Mouse (Mus musculus) G1E (cell line): ENCODE results near the gene Zcchc7. TPM values are rescaled to one million over a fixed set of nuclear protein-coding genes. Genes with fewer than 3 reads are reported as not detected.

Experiments used
- ATAC-seq: 2 replicates; pipeline ENCODE4 v1.8.0; 2016; ENCODE audit warnings: mild to moderate bottlenecking; ENCODE audit not compliant: insufficient number of reproducible peaks, poor library complexity, low FRiP score, severe bottlenecking; ENCODE audit errors: extremely low read depth
- DNase-seq: peaks from one replicate; pipeline ENCODE4 v3.0.0; 2012; ENCODE audit warnings: low spot score
- H3K27me3 ChIP-seq: 2 replicates; pipeline ENCODE4 v1.6.1; 2012; ENCODE audit warnings: mild to moderate bottlenecking, low read length, inconsistent platforms; ENCODE audit not compliant: insufficient read depth
- H3K36me3 ChIP-seq: replicated peaks from 2 replicates; pipeline ENCODE3; 2012; ENCODE audit warnings: mild to moderate bottlenecking, inconsistent platforms
- H3K4me1 ChIP-seq: 2 replicates; pipeline ENCODE4 v1.6.1; 2012; ENCODE audit warnings: low read depth, low read length, inconsistent platforms, mixed read lengths; ENCODE audit not compliant: insufficient read depth
- H3K4me3 ChIP-seq: 2 replicates; pipeline ENCODE4 v1.5.1; 2012; ENCODE audit warnings: low read depth, mild to moderate bottlenecking, inconsistent platforms, low read length, moderate library complexity, mixed read lengths
- H3K9me3 ChIP-seq: replicated peaks from 2 replicates; pipeline ENCODE4 v1.6.1; 2012; ENCODE audit warnings: inconsistent platforms
- CTCF ChIP-seq: IDR thresholded peaks from 2 replicates; pipeline ENCODE4 v1.5.1; 2012; ENCODE audit warnings: low read depth, low read length, inconsistent platforms, mixed read lengths
- GATA1 ChIP-seq: IDR thresholded peaks from 2 replicates; pipeline ENCODE4 v1.6.1; 2012; ENCODE audit warnings: borderline replicate concordance, low read length, inconsistent platforms, mixed read lengths
- GATA2 ChIP-seq: IDR thresholded peaks from 2 replicates; pipeline ENCODE4 v1.6.1; 2012; ENCODE audit warnings: low read depth, low read length, inconsistent platforms, borderline replicate concordance
- POLR2AphosphoS5 ChIP-seq: IDR thresholded peaks from 2 replicates; pipeline ENCODE4 v1.6.1; 2012; ENCODE audit warnings: low read depth, low read length, inconsistent platforms; ENCODE audit not compliant: insufficient replicate concordance
- TAL1 ChIP-seq: conservative IDR thresholded peaks from 2 replicates; pipeline ENCODE4 v1.6.1; 2012; ENCODE audit warnings: low read depth, low read length, inconsistent platforms, mixed read lengths
- polyA plus RNA-seq: library from polyadenylated mRNA; stranded (reverse); fragments of >175 nt; gene quantifications from 2 replicates; pipeline ENCODE4 v1.2.3, GENCODE M21; 2012
- total RNA-seq, 2 experiments: library from RNA; stranded (forward) in 1 of 2; stranded (reverse) in 1 of 2; fragments of 200-1000 nt in 1 of 2; fragments of >200 nt in 1 of 2; fragmentation: Nextera tagmentation in 1 of 2; gene quantifications; 2 replicates each; pipeline ENCODE4 v1.2.3; 2014 to 2017

Zcchc7 gene
- total and polyA plus RNA-seq, 3 experiments, result 28.6 to 129 (median 61.3) TPM

- Histone ChIP-seq H3K4me1 (peaks cover 10% of the 10 kb centered on the region), H3K36me3 (peaks cover 35% of the 10 kb centered on the region), H3K9me3 (no peaks in the 10 kb centered on the region), H3K4me3 (no peak overlapping the region), H3K27me3 (no peaks in the 10 kb centered on the region)
- TF ChIP-seq GATA1, result no peak
- no peak for TF ChIP-seq TAL1
- TF ChIP-seq POLR2AphosphoS5, result no peak
- TF ChIP-seq CTCF, result no peak
- TF ChIP-seq GATA2, result no peak
- DNase-seq (no peak), ATAC-seq (no peak)
These were observed 150.1 kb downstream of the Zcchc7 start for GRCm38 (mm10) chr4:44905651-44906271.

- Histone ChIP-seq H3K4me1 (peaks cover 10% of the 10 kb centered on the region), H3K9me3 (no peaks in the 10 kb centered on the region), H3K27me3 (no peaks in the 10 kb centered on the region), H3K36me3 (peaks cover 35% of the 10 kb centered on the region), H3K4me3 (no peak overlapping the region)
- DNase-seq (no peak), ATAC-seq (no peak)
- TF ChIP-seq GATA2 (no peak), TAL1 (no peak), CTCF (no peak), POLR2AphosphoS5 (no peak), GATA1 (no peak)
These were observed 150.7 kb downstream of the Zcchc7 start for GRCm38 (mm10) chr4:44906399-44906798.

GRCm38 (mm10) chr4:44910065-44910464 is 154.4 kb downstream of the Zcchc7 start:
- ATAC-seq, result no peak

GRCm38 (mm10) chr4:44910857-44911256 is 155.2 kb downstream of the Zcchc7 start:
- Histone ChIP-seq H3K4me3 (no peak overlapping the region), H3K9me3 (no peaks in the 10 kb centered on the region), H3K27me3 (no peaks in the 10 kb centered on the region), H3K36me3 (peaks cover 28% of the 10 kb centered on the region), H3K4me1 (peaks cover 9% of the 10 kb centered on the region)
- TF ChIP-seq GATA1, result no peak
- no peak for TF ChIP-seq TAL1
- no peak for TF ChIP-seq POLR2AphosphoS5
- TF ChIP-seq GATA2, result no peak
- TF ChIP-seq CTCF, result no peak
- DNase-seq (no peak), ATAC-seq (no peak)

More at GRCm38 (mm10) chr4:44910065-44910464, 154.4 kb downstream of the Zcchc7 start:
- TF ChIP-seq GATA2 (no peak), GATA1 (no peak), POLR2AphosphoS5 (no peak), TAL1 (no peak), CTCF (no peak)
- Histone ChIP-seq H3K27me3 (no peaks in the 10 kb centered on the region), H3K9me3 (no peaks in the 10 kb centered on the region), H3K4me1 (peaks cover 10% of the 10 kb centered on the region), H3K4me3 (no peak overlapping the region), H3K36me3 (peaks cover 32% of the 10 kb centered on the region)
- no peak for DNase-seq

GRCm38 (mm10) chr4:44917312-44917848 is 161.7 kb downstream of the Zcchc7 start:
- ATAC-seq, result no peak
- DNase-seq, result no peak
- no peaks in the 10 kb centered on the region for H3K27me3 ChIP-seq
- no peaks in the 10 kb centered on the region for H3K4me1 ChIP-seq
- no peak overlapping the region for H3K4me3 ChIP-seq
- no peaks in the 10 kb centered on the region for H3K9me3 ChIP-seq
- H3K36me3 ChIP-seq, result peaks cover 34% of the 10 kb centered on the region
- TF ChIP-seq GATA1 (no peak), POLR2AphosphoS5 (no peak), CTCF (no peak), TAL1 (no peak), GATA2 (no peak)

- Histone ChIP-seq H3K4me3 (no peak overlapping the region), H3K4me1 (no peaks in the 10 kb centered on the region; the same call in 1 of the 2 replicates), H3K36me3 (peaks cover 39% of the 10 kb centered on the region), H3K9me3 (no peaks in the 10 kb centered on the region), H3K27me3 (no peaks in the 10 kb centered on the region)
- no peak for ATAC-seq
- TF ChIP-seq TAL1 (no peak), GATA1 (no peak), GATA2 (no peak), CTCF (no peak), POLR2AphosphoS5 (no peak)
- DNase-seq, result no peak
These were observed 162.2 kb downstream of the Zcchc7 start for GRCm38 (mm10) chr4:44917907-44918306.
